Mouse (Mus musculus): ENCODE data around the gene Chrnb4.

Gene Chrnb4

DNA sequence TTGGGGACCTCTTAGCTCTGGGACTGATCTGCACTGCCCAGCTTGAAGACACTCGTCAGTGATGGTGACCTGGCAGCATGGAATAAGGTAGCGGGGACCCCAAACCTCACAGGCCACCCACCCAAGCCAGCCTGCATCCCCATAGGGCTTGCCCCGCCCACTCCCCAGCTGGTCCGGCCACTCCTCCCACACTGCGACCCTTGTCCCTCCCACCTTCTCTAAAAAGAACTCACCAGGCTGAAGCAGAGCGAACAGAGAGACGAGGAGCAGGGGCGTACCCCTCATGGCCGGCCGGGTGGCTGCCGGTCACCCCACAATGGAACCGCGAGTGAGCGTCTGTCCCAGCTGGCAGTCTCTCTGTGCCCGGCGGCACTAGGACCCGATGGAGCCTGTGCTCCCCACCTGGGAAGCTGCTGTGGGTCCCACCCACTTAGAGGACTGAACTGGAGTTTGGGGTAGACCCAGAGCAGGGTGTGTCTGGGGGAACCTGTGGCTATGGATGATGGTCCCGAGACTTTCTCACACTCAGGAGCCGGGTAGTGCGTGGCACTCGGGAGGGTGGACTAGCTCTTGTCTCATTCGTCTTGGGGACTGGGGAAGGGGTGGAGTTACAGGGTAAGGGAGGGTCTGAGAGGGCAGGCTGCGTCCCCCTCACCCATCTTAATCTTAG is at the start of gene Chrnb4:
Gene Chrnb4, minus strand, starts transcription at position 569 of the 670 bp plus-strand sequence.
- DNase-seq (ENCODE audit: low read depth, low spot score), result peak; percentile 65

DNA sequence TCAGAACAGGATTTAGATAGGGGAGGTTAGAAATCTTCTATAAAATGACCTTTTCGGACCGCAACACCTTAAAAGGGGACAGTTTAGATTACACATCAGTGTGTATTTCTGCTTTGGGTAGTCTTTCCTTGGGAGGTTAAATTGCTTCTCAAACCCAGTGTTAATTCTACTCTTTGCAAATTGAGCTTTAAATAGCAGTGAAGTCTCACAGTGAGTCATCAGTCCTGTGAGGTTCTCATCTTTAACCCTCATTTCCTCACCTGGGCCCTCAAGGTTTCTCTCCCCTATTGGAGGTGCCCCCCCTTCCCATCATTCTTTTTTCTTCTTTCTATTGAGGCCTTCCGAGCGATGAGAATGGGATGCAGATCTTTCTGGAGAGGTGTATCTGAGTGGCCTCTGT is 48.3 kb upstream of the Chrnb4 start:
- no peak for DNase-seq (ENCODE audit: low read depth, low spot score)

DNA sequence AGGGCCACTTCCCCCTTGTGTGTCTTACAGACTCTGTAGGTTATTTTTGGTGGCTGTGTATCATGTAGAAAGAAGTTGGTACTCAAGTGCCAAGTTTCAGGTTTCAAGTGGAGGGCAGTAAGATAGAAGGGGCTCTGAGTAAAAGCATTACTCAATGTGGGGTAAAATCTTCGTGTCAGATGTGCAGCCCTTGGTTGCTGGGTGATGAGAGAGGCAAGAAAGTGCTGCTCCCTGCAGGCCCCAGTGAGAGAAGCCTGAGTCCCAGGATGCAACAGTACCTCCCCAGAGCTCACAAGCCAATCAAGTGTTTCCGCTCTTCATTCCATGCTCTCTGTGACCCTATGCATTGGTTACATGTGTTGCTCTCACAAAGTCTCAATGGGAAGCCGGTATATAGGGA is 47.5 kb upstream of the Chrnb4 start:
- DNase-seq (ENCODE audit: low read depth, low spot score), result peak; percentile 34

DNA sequence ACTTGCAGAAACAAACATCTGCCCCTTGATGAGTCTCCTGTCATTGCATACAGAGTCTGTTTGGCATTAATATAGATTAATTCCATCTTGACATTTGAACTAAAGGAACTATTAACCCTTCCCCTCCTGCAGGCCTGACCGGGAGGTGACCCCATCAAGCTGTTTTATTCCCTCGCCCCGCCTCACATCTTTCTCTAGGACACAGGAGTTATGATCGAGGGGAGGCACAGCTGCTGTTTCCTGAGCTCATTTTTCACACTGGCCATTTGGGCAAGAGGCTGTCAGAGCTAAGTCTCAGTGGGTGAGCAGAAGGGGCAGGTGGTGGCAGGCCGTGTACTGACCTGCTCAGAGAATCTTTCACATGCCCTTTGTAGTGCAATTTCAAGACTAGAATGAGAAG is 41.6 kb upstream of the Chrnb4 start:
- DNase-seq (ENCODE audit: low read depth, low spot score), result no peak

DNA sequence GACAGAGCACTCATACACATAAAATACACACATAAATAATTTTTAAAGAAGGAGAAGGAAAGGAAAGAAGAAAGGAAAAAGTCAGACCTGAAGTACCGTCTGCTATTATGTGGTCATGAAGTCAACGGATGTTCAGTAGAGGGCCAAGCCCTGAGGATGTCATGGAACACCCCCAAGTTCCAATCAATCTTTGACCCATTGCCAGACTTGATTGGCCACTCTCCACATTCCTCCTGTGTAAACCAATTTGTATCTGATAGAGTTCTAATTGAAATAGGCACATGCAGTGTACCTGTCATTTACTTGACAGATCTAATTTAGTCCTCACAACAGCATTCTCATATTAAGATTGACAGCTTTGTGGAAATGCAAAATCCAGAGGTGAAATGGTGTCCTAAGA is 40.6 kb upstream of the Chrnb4 start:
- no peak for DNase-seq (ENCODE audit: low read depth, low spot score)

DNA sequence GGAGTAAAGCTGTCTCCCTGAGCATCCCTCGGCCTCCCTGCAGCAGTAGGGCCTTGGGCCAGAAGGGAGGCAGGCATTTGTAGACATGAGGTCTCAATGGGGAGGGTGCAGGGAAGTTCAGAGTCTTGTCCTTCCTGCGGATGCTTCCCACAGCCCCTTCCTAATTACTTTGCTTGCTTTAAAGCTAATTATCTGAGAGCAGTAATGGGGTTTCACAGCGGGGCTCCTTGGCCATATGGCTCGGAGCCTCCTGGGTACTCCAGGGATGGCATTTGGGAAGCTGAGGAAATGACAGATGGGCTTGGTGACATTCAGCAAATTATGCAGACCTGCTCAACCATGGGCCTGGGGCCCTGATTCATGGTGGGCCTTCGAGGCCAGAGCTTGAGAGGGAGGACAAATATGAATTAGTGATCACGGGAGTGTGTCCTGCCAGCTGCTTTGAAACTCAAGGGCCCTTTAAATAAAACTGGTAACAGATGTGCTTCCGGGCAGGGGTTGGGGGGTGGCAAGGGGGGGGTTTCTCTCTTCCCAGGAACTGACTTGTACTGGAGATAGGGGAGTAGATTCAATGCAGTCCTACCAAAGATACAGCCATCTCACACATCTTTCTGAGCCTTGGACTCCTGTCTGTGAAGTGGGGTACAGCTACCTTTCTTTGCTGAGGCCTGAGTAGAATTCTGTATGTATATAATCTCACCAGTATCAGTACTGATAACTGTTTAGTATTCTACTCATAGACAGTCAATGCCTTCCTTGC is 34.8 kb upstream of the Chrnb4 start:
- no peak for DNase-seq (ENCODE audit: low read depth, low spot score)

DNA sequence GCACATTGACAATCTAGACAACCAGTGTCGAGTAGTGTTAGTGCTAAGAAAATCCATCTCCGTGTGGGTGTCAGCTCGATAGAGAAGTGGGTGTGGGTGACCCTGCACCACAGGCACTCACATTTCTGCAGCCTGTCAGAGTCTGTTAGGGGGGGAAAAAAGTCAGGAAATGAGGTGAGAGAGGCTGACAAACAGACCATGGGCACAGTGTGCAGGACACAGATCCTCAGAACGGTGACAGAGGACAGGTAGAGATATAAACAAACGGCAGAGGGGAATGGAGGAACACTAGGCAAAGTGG is 19.3 kb upstream of the Chrnb4 start:
- DNase-seq (ENCODE audit: low read depth, low spot score), result no peak

DNA sequence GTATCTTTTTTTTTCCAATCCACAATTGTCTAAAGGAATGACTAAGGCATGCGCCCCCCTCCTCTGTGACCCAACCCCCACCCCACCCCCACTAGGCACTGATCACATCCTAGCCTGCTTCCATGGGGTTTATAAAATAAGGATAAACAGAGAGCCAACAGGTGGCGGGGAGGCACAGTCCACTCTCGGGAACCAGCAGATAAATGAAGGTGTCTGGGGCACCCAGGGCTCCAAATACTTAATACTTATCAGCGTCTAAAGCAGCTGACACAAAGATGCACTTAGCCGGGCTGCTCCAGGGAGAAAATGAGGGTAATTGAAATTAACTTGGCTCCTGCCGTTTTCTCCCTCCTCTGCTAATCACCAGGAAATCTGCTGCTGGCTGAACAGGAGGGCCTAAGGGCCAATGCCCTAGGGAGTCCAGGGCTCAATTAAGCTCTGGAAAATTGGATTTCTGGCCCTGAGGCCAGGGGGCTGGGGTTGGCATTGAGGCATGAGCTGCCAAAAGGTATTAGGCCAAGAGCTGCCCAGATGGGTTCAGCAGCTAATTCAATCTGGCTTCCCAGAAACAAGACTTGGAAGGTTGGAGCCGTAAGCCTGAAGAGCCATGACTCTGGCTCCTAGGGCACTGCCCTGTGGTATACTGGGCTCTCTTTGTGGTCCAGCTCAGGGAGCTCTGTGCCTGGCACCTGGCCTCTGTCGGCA is 18.8 kb upstream of the Chrnb4 start:
- DNase-seq (ENCODE audit: low read depth, low spot score), result no peak

DNA sequence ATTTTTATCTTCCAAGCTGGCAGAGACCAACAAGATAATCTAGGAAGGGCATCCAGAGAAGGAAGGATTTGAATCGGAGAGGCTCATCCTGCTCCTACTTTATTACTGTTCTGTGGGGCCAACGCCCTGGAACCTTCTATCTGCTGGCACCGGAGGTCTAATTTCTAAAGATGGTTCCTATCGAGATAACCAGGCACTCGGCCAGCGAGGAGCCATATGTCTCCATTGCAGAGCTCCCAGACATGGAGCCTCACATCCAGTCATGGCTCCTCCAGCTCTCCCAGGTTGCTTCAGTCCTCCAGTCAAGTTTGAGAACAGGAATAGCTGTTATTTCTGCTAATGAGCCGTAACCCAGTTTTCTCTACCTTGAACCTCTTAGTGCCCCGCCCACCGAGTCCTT is 16.7 kb upstream of the Chrnb4 start:
- DNase-seq (ENCODE audit: low read depth, low spot score), result no peak

DNA sequence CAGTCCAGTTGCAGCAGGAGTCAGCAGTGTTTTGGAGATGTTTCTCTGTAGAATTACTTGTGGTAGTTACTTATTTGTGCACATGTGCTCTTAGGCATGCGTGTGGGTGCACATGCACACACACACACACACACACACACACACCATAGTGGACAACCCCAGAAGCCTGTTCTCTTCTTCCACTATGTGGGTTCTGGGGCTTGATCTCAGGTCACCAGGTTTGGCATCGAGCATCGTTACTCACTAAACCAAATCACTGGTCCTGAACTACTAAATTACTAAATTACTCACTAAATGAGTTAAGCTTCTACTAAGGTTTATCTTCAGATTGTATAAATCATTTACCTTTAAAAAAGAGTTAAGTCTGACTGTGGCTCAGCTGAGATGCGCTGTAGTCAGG is 9.5 kb upstream of the Chrnb4 start:
- no peak for DNase-seq (ENCODE audit: low read depth, low spot score)

DNA sequence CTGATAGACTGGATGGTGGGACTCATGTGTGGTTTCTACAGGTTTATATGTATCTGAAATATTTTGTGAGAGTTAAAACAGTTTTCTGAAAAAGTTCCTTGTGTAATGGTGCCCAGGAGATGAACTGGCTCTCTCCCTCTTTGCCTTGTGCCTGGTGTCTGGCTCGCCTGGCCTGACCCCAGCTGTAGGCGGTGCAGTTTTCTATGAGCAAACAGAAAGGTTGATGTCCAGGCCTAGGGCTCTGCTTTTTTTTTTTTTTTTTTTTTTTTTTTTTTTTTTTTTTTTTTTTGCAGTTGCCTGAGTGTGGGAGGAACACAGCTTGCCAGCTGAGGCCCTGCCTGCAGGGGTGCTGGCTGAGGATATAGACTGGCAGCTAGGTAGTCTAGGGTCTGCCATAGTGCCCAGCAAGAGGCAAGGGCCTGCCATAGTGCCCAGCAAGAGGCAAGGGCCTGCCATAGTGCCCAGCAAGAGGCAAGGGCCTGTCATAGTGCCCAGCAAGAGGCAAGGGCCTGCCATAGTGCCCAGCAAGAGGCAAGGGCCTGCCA is 6.9 kb upstream of the Chrnb4 start:
- DNase-seq (ENCODE audit: low read depth, low spot score), result no peak

DNA sequence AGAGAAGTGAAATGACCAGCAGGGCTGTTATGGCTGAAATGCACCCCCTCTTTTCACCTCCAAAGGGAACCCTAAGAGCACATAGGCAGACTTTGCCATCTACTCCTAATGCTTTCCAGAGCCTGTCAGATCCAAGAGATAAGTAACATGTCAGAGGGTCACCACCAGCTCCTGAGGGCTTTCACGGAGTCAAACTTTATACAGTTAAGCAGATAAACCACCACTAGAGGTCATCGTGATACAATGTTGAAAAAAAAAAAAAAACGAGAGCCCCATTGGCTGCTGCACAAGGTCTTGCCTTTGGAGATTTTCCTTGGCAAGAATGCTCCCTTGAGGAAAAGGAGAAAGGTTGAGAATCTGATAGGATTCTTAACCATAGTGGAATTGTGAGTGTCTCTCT is 1.8 kb downstream of the Chrnb4 start:
- peak; percentile 39 for DNase-seq (ENCODE audit: low read depth, low spot score)

DNA sequence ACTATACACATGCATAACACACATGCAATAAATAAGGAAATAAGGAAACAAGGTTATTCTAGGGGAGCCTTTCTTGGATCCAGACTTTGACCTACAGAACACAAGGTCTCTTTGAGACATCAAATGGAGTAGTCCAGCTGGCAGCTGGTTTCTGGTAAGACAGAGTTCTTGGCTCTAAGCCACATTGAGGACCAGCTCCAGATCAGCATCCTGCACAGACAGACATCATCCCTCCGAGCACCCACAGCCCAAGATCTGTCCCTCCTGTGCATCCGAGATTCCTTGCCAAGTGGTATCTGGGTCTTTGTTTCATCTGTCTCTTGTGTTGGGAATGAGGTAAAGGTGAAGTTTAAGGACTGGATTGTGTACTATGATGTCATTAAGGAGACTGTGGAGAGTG is 3.6 kb downstream of the Chrnb4 start:
- DNase-seq (ENCODE audit: low read depth, low spot score), result no peak

DNA sequence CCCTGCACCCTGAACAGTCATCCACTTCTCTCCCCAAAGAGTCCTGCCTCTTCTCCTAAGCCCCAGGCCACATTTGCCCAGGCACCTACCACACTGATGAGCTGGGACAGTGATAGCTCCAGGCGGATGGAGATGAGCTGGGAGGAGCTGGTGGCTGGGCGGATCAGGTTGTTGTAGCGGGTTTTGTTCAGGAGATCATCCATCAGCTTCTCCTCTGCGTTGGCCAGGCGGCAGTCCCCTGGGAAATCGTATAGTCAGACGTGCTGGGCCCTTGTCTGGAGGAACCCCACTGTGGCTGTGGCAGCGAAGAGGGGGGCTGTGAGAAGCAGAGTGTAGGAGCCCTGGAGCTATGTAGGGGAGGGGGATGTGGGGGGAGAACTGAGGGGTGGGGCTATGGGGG is 4.9 kb downstream of the Chrnb4 start:
- DNase-seq (ENCODE audit: low read depth, low spot score), result peak; percentile 67

DNA sequence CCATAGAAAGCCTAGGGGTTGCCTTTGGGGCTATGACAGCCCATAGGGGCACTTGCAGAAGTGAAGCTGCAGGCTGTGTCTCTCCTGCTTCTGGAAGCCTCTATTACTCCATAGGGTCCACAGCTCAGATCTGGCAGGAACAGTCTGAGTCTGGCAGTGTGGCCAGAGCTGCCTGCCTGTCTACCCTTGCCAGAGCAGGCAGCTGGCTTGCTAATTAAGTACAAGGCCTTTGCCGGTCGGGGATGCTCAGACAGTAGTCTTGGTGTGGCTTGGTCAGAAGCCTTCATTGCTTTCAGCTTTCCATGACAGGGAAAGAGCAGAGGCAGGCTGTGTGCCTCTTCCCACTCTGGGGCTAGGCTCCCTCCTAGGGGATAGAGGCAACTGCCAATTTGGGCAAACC is 7.2 kb downstream of the Chrnb4 start:
- DNase-seq (ENCODE audit: low read depth, low spot score), result no peak

DNA sequence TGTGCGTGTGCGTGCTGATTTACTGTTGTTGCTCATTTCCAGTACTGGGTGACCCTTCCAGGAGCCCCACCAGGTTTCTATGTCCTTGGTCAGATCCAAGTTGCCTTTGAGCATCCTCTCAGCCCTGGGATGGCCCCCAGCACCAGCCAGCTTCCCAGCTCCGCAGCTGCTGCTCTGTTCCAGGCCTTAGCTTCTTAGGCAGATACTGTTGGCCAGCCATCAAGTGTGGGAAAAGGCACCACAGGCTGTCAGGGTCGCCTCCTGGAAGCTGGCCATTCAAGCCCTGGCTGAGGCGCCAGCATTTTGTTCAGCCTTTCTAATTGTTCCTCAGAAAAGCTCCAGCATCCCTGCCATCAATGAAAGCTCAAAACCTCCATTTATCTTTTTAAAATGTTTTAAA is 8.6 kb downstream of the Chrnb4 start:
- no peak for DNase-seq (ENCODE audit: low read depth, low spot score)

DNA sequence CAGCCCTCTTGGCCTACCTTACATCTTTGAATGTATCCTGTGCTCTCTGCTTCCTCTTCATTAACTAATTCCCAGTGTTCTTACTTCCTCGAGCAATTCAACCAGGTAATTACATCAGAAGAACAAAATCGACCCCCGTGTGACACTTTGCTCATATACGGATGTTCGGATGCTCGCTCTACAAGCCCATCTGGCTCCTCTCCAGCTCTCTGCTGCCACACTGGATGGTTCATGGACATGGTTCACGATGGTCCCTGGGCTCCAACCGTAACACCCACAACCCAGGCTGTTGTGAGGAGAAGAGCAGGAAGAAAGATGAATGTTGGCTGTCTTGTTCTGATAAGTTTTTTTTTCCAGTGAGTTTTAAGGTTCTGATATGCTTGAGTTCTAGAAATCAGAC is 9.6 kb downstream of the Chrnb4 start:
- no peak for DNase-seq (ENCODE audit: low read depth, low spot score)

DNA sequence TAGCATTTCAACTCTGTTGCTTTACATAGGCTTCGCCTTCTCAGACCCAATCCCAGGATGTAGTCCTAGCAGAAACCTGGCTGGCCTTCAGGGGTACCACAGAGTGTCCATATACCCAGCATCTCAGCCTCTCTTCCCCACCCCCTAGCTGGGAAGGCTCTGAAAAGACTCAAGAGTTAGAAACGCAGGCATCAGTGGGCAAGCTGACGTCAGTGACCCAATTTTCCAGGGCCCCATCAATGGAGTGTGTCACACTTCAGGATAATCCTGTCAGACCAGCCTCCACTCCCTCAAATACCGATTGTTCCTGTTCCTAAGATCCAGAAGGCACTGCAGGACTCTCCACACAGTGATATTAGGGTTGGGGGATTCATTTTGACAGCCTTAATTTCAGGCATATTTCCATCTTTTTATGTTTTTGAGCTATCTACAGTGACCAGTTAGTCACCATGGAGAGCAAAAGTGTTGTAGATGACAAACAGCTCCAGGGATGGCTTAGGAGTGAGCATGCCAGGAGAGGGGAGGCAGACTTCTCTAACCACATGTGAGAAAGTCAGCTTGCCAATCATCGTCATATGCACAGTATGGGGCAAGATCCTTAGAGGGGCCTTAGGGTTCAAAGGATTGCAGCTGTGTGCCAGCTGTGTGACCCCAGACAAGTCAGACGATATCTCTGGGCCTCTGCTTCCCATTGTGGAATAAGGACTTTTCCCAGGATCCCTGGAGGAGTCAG is 17.0 kb downstream of the Chrnb4 start:
- DNase-seq (ENCODE audit: low read depth, low spot score), result no peak

DNA sequence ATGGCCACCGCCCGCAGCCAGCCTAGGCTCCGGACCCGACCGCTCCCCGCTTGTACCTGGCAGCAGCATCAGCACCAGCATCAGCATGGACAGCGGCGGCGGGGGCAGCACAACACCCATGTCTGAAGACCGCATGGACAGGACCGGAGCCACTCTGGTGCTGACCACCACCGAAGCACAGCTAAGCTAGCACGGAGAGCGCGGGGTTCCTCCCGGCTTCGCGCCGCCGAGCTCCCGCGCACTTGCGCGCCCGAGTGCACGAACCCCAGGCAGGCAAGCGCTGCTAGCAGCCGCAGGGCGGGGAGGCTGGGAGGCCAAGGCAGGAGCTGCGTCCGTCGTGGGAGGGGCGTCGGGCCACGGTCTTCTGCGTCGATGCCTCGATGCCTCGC is 22.3 kb downstream of the Chrnb4 start, which contains the start of gene Chrna3:
Gene Chrna3, minus strand, starts transcription at position 288 of the 389 bp plus-strand sequence.
- DNase-seq (ENCODE audit: low read depth, low spot score), result peak; percentile 45

DNA sequence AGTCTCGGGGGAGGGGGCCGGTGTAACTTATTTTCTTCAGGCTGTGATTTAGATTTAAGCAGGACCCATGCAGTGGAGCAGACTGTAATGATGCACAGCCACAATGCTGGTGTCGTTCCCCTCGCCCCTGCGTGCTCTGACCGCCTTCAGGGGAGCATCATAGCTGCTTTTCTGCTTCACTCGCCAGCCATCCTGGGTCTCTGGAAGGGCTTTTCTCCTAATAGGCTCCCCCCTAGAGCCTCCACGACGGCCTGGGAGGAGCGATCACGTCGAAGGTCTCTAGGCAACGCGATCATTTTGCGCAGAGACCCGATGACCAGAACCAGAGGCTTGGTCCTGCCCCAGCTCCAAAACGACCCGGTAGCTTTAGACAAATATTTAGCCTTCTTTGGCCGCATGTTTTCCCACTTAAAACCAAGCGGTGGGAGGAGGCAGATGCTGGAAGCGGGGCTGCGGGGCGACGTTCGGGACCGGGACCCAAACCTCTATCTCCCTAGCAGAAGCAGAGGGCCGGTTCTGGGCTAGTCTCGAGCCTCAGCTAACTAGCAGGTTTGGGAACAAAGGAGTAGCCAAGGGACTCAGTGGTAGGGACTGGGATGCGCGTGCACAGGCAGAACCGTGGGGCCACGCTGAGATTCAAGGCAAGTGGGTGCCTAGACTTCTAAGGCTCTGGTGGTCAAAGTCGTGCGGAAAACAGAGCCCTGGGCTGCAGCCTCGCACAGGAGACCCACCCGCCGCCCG is 22.9 kb downstream of the Chrnb4 start:
- peak; percentile 27 for DNase-seq (ENCODE audit: low read depth, low spot score)

DNA sequence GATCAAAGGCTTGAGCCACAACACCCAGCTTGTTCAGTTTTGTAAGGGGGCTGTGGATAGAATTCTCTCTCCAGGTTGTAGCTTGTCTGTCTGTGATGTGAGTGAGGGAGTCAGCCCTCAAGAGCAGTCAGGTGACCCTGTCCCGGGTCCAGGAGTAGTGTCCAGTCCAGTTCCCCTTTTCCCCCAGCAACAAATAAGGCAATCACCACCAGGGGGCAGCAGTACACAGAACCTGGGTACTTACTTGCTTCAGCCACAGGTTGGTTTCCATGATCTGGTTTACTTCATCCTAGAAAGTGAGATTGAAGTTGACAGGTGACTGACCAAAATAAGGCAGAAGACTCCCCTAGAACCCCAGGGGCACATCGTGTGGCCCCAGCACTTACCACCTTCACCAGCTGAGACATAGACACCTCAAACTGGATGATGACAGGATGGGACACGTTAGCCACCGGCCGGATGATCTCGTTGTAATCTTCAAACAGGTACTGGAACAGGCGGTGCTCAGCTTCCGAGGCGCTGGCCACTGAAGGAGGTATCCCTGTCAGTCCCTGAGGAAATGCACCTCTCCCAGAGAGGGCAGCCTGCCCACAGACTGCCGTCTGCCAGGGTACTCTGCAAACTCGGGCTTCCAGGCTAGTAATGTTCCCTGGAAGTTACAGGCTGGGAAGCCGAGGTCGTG is 24.5 kb downstream of the Chrnb4 start:
- peak; percentile 73 for DNase-seq (ENCODE audit: low read depth, low spot score)
